Mouse (Mus musculus): ENCODE data around the gene Gm21693.
"Not testable (repeated sequence)": the region's sequence is repeated elsewhere in the genome, so short reads cannot be mapped to it uniquely, and the experiment has no call there.

Gm21693 gene

GRCm38 (mm10) chrY:3345229-3345628 is at the start of gene Gm21693:
TSS of gene Gm21693 (minus strand) at chrY:3345329.
- not testable (repeated sequence) for DNase-seq (ENCODE audit: low spot score in 2 of 2)

DNA sequence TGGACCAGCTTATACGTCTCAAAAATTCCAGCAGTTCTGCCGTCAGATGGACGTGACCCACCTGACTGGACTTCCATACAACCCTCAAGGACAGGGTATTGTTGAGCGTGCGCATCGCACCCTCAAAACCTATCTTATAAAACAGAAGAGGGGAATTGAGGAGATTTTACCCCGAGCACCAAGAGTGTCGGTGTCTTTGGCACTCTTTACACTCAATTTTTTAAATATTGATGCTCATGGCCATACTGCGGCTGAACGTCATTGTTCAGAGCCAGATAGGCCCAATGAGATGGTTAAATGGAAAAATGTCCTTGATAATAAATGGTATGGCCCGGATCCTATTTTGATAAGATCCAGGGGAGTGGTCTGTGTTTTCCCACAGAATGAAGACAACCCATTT is 4.5 kb downstream of the Gm21693 start:
- DNase-seq (ENCODE audit: low spot score in 2 of 2), result peak in 1 of 2 experiments; percentile 1

DNA sequence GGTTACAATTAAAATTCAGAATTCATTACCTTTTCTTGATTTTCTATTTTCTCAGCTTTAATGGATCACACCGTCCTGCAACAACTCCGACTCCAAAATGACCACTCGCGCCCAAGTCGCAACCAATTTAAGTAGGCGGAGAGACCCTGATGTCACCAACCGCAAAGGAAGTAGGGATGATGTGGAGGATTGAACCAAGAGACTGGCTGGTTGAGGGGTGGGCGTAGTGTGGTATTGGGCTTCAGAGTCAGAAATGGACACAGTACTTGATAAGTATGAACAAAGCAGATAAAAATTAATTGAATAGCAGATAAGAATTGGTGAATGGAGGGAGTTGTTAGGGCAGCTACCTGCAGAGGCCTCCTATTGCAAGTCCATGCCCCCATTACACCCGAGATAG is 38.8 kb downstream of the Gm21693 start, which contains the start of gene Gm21677:
Gene Gm21677 (minus strand): TSS at position 101 of the 400 bp plus-strand sequence.
- not testable (repeated sequence) for DNase-seq (ENCODE audit: low spot score in 2 of 2)

Measured in right cerebral cortex, postnatal 36 days (tissue).